Mouse (Mus musculus) megakaryocyte, embryonic 14.5 days (primary cell): Measurements from ENCODE around the gene Olfr202. TPM values are rescaled to one million over a fixed set of nuclear protein-coding genes. Genes with fewer than 3 reads are reported as not detected.
"Not testable (repeated sequence)": the region's sequence is repeated elsewhere in the genome, so short reads cannot be mapped to it uniquely, and the experiment has no call there.

ENCODE experiments used
- H3K27me3 ChIP-seq: replicated peaks from 2 replicates; pipeline ENCODE3; 2012; ENCODE audit warnings: inconsistent platforms
- H3K36me3 ChIP-seq: replicated peaks from 2 replicates; pipeline ENCODE3; 2012; ENCODE audit warnings: low read length, inconsistent platforms, mixed read lengths
- H3K4me1 ChIP-seq: 2 replicates; pipeline ENCODE4 v1.6.1; 2012; ENCODE audit warnings: inconsistent platforms
- H3K4me3 ChIP-seq: replicated peaks from 2 replicates; pipeline ENCODE3; 2012; ENCODE audit warnings: moderate library complexity, mild to moderate bottlenecking, inconsistent platforms
- H3K9me3 ChIP-seq: 2 replicates; pipeline ENCODE4 v1.6.1; 2012; ENCODE audit warnings: inconsistent platforms
- FLI1 ChIP-seq: IDR thresholded peaks from 2 replicates; pipeline ENCODE4 v1.6.1; 2012; ENCODE audit warnings: low read length, inconsistent platforms, mixed read lengths
- GATA1 ChIP-seq: IDR thresholded peaks from 3 replicates; pipeline ENCODE4 v1.6.1; 2012; ENCODE audit warnings: mixed read lengths, low read length, inconsistent platforms, borderline replicate concordance
- polyA plus RNA-seq: library from polyadenylated mRNA; stranded (reverse); fragments of >175 nt; gene quantifications from 2 replicates; pipeline ENCODE4 v1.2.3, GENCODE M21; 2012; ENCODE audit warnings: low replicate concordance; ENCODE audit not compliant: insufficient read depth

Olfr202 gene
- not detected in 2 replicates for polyA plus RNA-seq

GRCm38 (mm10) chr16:59286693-59287092 lies at the start of gene Olfr202:
TSS of gene Olfr202 (minus strand) at chr16:59286793.
- no peaks in the 10 kb centered on the region for H3K9me3 ChIP-seq
- no peaks in the 10 kb centered on the region for H3K4me1 ChIP-seq
- no peaks in the 10 kb centered on the region for H3K36me3 ChIP-seq
- H3K4me3 ChIP-seq, result no peak within 1 kb of the TSS
- H3K27me3 ChIP-seq, result no peaks in the 10 kb centered on the region
- no peak for TF ChIP-seq GATA1
- TF ChIP-seq FLI1, result no peak

- no peaks in the 10 kb centered on the region for H3K36me3 ChIP-seq
- no peaks in the 10 kb centered on the region for H3K27me3 ChIP-seq
- no peak within 1 kb of the TSS for H3K4me3 ChIP-seq
- no peaks in the 10 kb centered on the region for H3K4me1 ChIP-seq
- TF ChIP-seq FLI1, result no peak
- no peak for TF ChIP-seq GATA1
- H3K9me3 ChIP-seq, result 0 out of 2 replicates have a peak, but pooled peaks cover 3% of the 10 kb centered on the region
Measured at GRCm38 (mm10) chr16:59331038-59331437, 44.4 kb upstream of the Olfr202 start, which contains the start of gene Olfr205. TSS of gene Olfr205 (minus strand) at chr16:59331138.

- not testable (repeated sequence) for H3K9me3 ChIP-seq, H3K36me3 ChIP-seq, H3K4me3 ChIP-seq, H3K4me1 ChIP-seq, H3K27me3 ChIP-seq
Measured at GRCm38 (mm10) chr16:59323262-59323661, 36.7 kb upstream of the Olfr202 start.

- Histone ChIP-seq H3K4me1 (no peaks in the 10 kb centered on the region), H3K27me3 (no peaks in the 10 kb centered on the region), H3K9me3 (no peaks in the 10 kb centered on the region), H3K36me3 (no peaks in the 10 kb centered on the region), H3K4me3 (no peak within 1 kb of the TSS)
- no peak for TF ChIP-seq FLI1
- no peak for TF ChIP-seq GATA1
Measured at GRCm38 (mm10) chr16:59318148-59318547, 31.6 kb upstream of the Olfr202 start, which contains the start of gene Olfr204. TSS of gene Olfr204 (minus strand) at chr16:59318248.

DNA sequence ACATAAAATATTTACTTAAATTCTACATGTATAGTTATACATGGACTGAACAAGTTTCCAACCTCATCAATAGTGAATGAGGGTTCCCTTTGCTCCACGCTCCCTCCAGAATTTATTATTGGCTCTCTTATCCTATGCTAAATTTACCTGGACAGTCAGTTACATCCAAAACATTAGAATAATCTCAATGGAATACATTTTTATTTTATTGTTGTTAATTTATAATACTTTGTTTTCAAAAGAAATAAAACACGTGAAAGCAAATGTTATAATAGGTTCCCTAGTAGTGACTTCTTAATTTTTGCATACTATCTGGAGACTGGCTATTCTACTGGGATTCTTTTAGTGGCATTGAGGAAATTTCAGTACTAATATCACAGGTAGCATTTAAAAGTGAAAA lies 12.0 kb upstream of the Olfr202 start, which contains the start of gene Olfr203:
TSS of gene Olfr203 (plus strand) at position 301 of the 400 bp plus-strand sequence.
- H3K27me3 ChIP-seq, result no peaks in the 10 kb centered on the region
- TF ChIP-seq FLI1 (no peak), GATA1 (no peak)
- H3K36me3 ChIP-seq, result no peaks in the 10 kb centered on the region

GRCm38 (mm10) chr16:59287576-59287975 lies 983 bp upstream of the Olfr202 start:
- H3K36me3 ChIP-seq, H3K4me3 ChIP-seq, H3K27me3 ChIP-seq, H3K9me3 ChIP-seq, H3K4me1 ChIP-seq: not testable (repeated sequence)

More for the DNA sequence above, 12.0 kb upstream of the Olfr202 start, which contains the start of gene Olfr203:
- H3K4me3 ChIP-seq, result no peak within 1 kb of the TSS
- H3K4me1 ChIP-seq, result no peaks in the 10 kb centered on the region
- H3K9me3 ChIP-seq, result no peaks in the 10 kb centered on the region

- no peak for TF ChIP-seq FLI1
- no peak for TF ChIP-seq GATA1
- Histone ChIP-seq H3K4me3 (no peak overlapping the region), H3K4me1 (no peaks in the 10 kb centered on the region), H3K27me3 (no peaks in the 10 kb centered on the region), H3K9me3 (peaks cover 2% of the 10 kb centered on the region; the same call in 1 of the 2 replicates), H3K36me3 (no peaks in the 10 kb centered on the region)
Measured at GRCm38 (mm10) chr16:59283476-59283875, 3.1 kb downstream of the Olfr202 start.

DNA sequence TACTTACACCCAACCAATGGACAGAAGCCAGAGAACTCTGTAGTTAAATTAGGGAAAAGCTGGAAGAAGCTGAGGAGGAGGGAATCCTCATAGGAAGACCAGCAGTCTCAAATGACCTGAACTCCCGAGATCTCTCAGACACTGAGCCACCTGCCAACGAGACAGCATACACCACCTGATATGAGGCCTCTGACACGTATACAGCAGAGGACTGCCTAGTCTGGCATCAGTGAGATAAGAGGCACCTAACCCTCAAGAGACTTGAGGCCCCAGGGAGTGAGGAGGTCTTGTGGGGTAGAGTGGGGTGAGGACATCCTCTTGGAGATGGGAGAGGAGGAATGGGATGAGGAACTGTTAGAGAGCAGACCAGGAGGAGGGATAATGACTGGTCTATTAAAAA lies 6.1 kb downstream of the Olfr202 start:
- H3K9me3 ChIP-seq, result peaks cover 2% of the 10 kb centered on the region; the same call in 1 of the 2 replicates
- no peak for TF ChIP-seq GATA1
- no peak for TF ChIP-seq FLI1
- no peak overlapping the region for H3K4me3 ChIP-seq
- H3K27me3 ChIP-seq, result no peaks in the 10 kb centered on the region
- H3K4me1 ChIP-seq, result no peaks in the 10 kb centered on the region
- no peaks in the 10 kb centered on the region for H3K36me3 ChIP-seq

- H3K27me3 ChIP-seq, H3K36me3 ChIP-seq, H3K4me3 ChIP-seq, H3K4me1 ChIP-seq, H3K9me3 ChIP-seq: not testable (repeated sequence)
Measured at GRCm38 (mm10) chr16:59272532-59272931, 14.1 kb downstream of the Olfr202 start, which contains the start of gene Olfr201. TSS of gene Olfr201 (minus strand) at chr16:59272632.

DNA sequence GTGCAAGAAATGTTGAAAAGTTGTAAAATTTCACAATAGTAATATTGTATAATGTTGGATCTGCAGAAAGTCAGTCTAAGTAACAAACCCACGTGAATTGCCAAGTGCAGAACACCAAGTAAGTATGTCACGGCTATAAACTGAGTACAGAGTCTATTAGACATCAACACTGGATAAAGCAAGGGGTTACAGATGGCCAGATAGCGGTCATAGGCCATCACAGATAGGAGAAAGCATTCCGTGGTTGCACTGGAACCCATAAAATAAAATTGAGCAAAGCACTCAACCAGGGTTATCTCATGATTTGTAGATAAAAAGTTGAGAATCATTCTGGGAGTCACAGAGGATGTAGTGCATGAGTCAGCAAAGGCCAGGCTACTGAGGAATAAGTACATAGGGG lies 17.5 kb downstream of the Olfr202 start:
- H3K4me3 ChIP-seq, H3K36me3 ChIP-seq, H3K27me3 ChIP-seq, H3K4me1 ChIP-seq, H3K9me3 ChIP-seq: not testable (repeated sequence)

GRCm38 (mm10) chr16:59249684-59250083 lies 36.9 kb downstream of the Olfr202 start:
- TF ChIP-seq FLI1 (no peak), GATA1 (no peak)
- H3K9me3 ChIP-seq, result peaks cover 11% of the 10 kb centered on the region
- no peak overlapping the region for H3K4me3 ChIP-seq
- H3K4me1 ChIP-seq, result no peaks in the 10 kb centered on the region
- no peaks in the 10 kb centered on the region for H3K36me3 ChIP-seq
- no peaks in the 10 kb centered on the region for H3K27me3 ChIP-seq

Other genes with a start within 250 kb of the Olfr202 start
- gene Olfr187, start 247.0 kb downstream of the Olfr202 start, polyA plus RNA-seq, result not detected in 2 replicates
- gene Olfr190, start 208.8 kb downstream of the Olfr202 start, polyA plus RNA-seq, result not detected in 2 replicates
- gene Olfr191, start 197.0 kb downstream of the Olfr202 start, polyA plus RNA-seq, result not detected in 2 replicates
- not detected in 2 replicates for gene Olfr193, start 174.9 kb downstream of the Olfr202 start, polyA plus RNA-seq
- gene Olfr194, start 165.7 kb downstream of the Olfr202 start, polyA plus RNA-seq, result not detected in 2 replicates
- gene Olfr195, start 139.7 kb downstream of the Olfr202 start, polyA plus RNA-seq, result not detected in 2 replicates
- gene Olfr196, start 116.3 kb downstream of the Olfr202 start, polyA plus RNA-seq, result not detected in 2 replicates
- not detected in 2 replicates for gene Olfr198, start 83.3 kb downstream of the Olfr202 start, polyA plus RNA-seq
- gene Olfr199, start 67.0 kb downstream of the Olfr202 start, polyA plus RNA-seq, result not detected in 2 replicates
- not detected in 2 replicates for gene Olfr201, start 14.2 kb downstream of the Olfr202 start, polyA plus RNA-seq
- gene Olfr203, start 12.1 kb upstream of the Olfr202 start, polyA plus RNA-seq, result not detected in 2 replicates
- not detected in 2 replicates for gene Olfr204, start 31.5 kb upstream of the Olfr202 start, polyA plus RNA-seq
- gene Olfr205, start 44.3 kb upstream of the Olfr202 start, polyA plus RNA-seq, result not detected in 2 replicates
- not detected in 2 replicates for gene Olfr206, start 62.5 kb upstream of the Olfr202 start, polyA plus RNA-seq
- gene Olfr209, start 77.2 kb upstream of the Olfr202 start, polyA plus RNA-seq, result not detected in 2 replicates
- not detected in 2 replicates for gene Gabrr3, start 120.5 kb upstream of the Olfr202 start, polyA plus RNA-seq
- gene Riox2, start 185.0 kb upstream of the Olfr202 start, polyA plus RNA-seq, result 2.3 TPM in 1 of 2 replicates, not detected in the other